Mouse (Mus musculus): ENCODE measurements around the gene Maob. TPM values are rescaled to one million over a fixed set of nuclear protein-coding genes. Genes with fewer than 3 reads are reported as not detected.

The Maob gene
- 7.3 and 8.0 TPM in 2 replicates for polyA plus RNA-seq (2016; fragmentation: Nextera tagmentation; extraction: Ambion mirVana)

DNA sequence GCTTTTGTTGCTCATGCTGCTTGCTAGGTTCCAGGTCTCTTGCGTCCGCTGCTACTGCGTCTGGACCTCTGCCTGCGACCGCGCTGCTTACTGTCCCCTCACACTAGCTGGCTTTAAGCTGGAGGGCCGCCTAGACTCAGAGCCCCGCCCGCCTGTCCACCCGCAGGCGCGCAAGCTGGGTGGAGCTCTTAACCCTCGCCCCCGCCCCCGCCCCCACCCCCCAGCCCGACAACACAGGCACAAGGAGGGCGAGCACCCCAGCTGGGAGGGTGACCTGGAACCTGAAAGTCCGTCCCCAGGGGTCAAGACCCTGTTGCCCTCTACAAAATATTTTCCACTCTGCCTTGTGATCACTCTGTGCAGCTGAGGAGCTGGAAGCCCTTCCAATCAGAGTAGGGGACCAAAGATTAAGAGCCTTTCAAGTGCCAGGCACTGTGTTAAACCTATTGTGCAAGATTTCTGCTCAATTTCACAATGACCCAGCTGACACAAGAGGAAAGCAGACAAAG is at the start of gene Maob:
TSS of gene Maob (minus strand) at position 106 of the 509 bp plus-strand sequence.
- H3K27ac ChIP-seq (ENCODE audit: poor library complexity, severe bottlenecking) = no peak within 1 kb of the TSS
- no peaks in the 10 kb centered on the region for H3K4me1 ChIP-seq (replicated peaks)
- no peaks in the 10 kb centered on the region for H3K9me3 ChIP-seq (replicated peaks)
- no peaks in the 10 kb centered on the region for H3K36me3 ChIP-seq
- H3K4me2 ChIP-seq = peak within 1 kb of the TSS; percentile 61
- WGBS = 14% methylated on average over 18 of the region's 18 CpGs
- peak within 1 kb of the TSS; percentile 9; the same call in 1 of the 2 replicates for H3K9ac ChIP-seq
- ATAC-seq (ENCODE audit: insufficient number of reproducible peaks, low FRiP score) = peak; percentile 48; the same call in 1 of the 2 replicates
- no peaks in the 10 kb centered on the region for H3K27me3 ChIP-seq (replicated peaks)
- H3K4me3 ChIP-seq = peak within 1 kb of the TSS; percentile 34

DNA sequence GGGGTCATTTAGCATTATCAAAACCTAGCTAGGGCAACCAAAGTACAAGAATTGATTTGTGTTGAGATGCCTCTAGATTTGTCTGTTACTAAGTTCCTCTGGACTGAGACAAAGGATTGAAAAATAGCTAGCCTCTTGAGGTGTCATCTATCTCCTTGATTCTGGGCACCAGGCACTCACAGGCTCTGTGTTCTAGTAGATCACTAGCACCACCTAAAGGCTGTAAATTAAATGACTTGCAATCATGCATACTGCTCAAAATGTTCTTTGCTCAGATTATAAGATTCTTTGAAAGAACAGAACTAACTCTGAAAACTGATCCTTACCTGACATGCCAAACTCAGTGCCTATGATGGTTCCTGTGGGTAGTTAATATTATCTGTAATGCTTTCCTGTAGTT is 43.1 kb upstream of the Maob start:
- H3K9ac ChIP-seq = no peak overlapping the region

DNA sequence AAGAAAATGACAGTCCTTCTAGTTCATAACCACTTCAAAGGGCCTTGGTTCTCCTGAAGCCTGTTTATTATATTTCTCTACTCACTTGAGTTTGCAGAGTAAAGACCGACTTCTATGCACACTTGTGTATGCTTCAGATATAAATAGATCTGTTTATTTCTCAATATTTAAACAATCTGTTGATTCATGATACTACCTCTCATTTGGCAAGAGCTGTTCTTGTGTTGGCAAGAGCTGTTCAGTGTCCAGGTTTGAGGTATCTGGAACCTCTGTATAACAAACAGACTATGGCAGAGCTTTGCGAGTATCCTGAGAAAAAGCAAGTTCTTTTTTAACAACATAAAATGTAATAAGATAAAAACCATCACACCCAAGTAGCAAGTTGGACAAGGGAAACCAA is 28.9 kb upstream of the Maob start:
- no peak overlapping the region for H3K27ac ChIP-seq (ENCODE audit: poor library complexity, severe bottlenecking)
- 82% methylated on average over 2 of the region's 2 CpGs for WGBS

More for the DNA sequence above, 43.1 kb upstream of the Maob start:
- Histone ChIP-seq H3K27ac (ENCODE audit: poor library complexity, severe bottlenecking) (no peak overlapping the region), H3K4me2 (no peak overlapping the region), H3K4me3 (no peak overlapping the region), H3K9me3 (replicated peaks) (no peaks in the 10 kb centered on the region), H3K4me1 (replicated peaks) (no peaks in the 10 kb centered on the region), H3K36me3 (no peaks in the 10 kb centered on the region), H3K27me3 (replicated peaks) (no peaks in the 10 kb centered on the region)
- no peak for ATAC-seq (ENCODE audit: insufficient number of reproducible peaks, low FRiP score)

DNA sequence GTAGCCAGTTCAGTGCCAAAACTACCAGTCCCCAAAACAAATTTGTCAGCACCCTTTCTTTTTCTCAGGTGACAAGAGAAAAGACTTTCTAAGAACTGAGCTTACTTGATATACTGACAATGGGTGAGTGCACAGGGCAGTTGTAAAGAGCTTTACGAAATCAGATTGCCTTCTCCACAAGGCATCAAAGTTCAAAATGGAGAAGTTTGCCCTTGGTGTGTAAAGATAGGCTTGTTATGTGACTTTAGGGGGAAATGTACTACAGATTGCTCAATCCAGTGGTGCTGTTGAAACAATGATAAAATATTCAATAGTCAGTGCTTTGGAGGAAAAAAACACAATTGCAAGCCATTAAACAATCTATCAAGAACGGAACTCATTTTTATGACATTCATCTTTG is 24.3 kb upstream of the Maob start:
- ATAC-seq (ENCODE audit: insufficient number of reproducible peaks, low FRiP score) = no peak
- H3K36me3 ChIP-seq = no peaks in the 10 kb centered on the region
- no peak overlapping the region for H3K4me3 ChIP-seq
- 69% methylated on average over 2 of the region's 2 CpGs for WGBS
- no peak overlapping the region for H3K27ac ChIP-seq (ENCODE audit: poor library complexity, severe bottlenecking)
- H3K9me3 ChIP-seq (replicated peaks) = no peaks in the 10 kb centered on the region
- no peaks in the 10 kb centered on the region for H3K27me3 ChIP-seq (replicated peaks)
- no peaks in the 10 kb centered on the region for H3K4me1 ChIP-seq (replicated peaks)
- no peak overlapping the region for H3K4me2 ChIP-seq
- H3K9ac ChIP-seq = no peak overlapping the region

More for the DNA sequence above, 28.9 kb upstream of the Maob start:
- ATAC-seq (ENCODE audit: insufficient number of reproducible peaks, low FRiP score) = no peak
- no peaks in the 10 kb centered on the region for H3K4me1 ChIP-seq (replicated peaks)
- no peak overlapping the region for H3K9ac ChIP-seq
- H3K4me2 ChIP-seq = no peak overlapping the region
- H3K36me3 ChIP-seq = no peaks in the 10 kb centered on the region
- no peak overlapping the region for H3K4me3 ChIP-seq
- no peaks in the 10 kb centered on the region for H3K9me3 ChIP-seq (replicated peaks)
- no peaks in the 10 kb centered on the region for H3K27me3 ChIP-seq (replicated peaks)

DNA sequence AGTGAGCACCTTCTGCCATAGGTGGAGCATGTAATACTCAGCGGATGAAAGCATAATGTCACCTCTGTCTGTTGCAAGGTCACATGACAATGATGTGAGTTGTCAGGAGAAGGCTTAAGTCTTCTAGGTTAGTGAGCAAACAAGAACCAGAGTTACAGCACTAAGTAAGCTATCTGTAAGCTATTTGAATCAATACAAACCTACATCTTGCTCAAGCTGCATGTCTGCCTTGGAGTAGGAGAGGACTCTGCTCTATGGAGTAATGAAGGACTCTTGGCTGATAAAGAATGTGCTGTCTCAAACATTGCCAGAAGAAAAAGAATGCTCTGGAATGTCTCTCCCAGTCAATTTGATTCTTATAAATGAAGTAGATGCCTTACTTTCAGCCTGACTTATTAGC is 20.1 kb upstream of the Maob start:
- H3K36me3 ChIP-seq = no peaks in the 10 kb centered on the region
- H3K27me3 ChIP-seq (replicated peaks) = no peaks in the 10 kb centered on the region
- WGBS = 72% methylated on average over 1 of the region's 1 CpGs
- H3K4me3 ChIP-seq = no peak overlapping the region
- no peak overlapping the region for H3K4me2 ChIP-seq
- ATAC-seq (ENCODE audit: insufficient number of reproducible peaks, low FRiP score) = no peak
- no peaks in the 10 kb centered on the region for H3K4me1 ChIP-seq (replicated peaks)
- no peaks in the 10 kb centered on the region for H3K9me3 ChIP-seq (replicated peaks)
- no peak overlapping the region for H3K27ac ChIP-seq (ENCODE audit: poor library complexity, severe bottlenecking)
- no peak overlapping the region for H3K9ac ChIP-seq

DNA sequence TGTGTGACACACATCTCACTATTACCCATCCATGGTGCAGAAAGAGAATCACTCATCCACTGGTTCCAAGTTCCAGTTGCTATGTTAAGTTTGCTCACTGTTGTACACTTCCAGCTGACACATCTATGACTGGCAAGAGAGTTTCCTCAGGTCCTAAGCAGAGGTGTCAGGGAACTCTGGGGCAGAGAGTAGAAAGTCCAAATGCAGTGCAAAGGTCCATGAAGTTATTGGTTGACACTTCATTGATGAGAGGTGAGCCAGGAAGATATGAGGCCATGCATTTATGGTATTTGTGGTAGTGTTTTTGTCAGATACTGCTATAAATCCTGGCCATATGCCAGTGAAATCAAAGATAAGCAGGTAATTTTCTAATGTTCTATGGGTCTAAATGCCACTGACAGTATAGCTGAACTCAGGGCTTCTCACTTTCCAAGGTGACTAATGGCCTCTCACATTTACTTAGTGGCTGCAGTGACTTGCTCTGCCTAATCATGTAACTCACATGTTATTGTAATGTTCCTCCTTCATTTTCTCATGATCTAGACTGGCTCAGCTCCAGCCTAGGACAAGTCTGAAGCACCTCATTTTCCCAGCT is 19.4 kb upstream of the Maob start:
- H3K36me3 ChIP-seq = no peaks in the 10 kb centered on the region
- no peak overlapping the region for H3K4me3 ChIP-seq
- no peak overlapping the region for H3K4me2 ChIP-seq
- no peak for ATAC-seq (ENCODE audit: insufficient number of reproducible peaks, low FRiP score)
- no peaks in the 10 kb centered on the region for H3K27me3 ChIP-seq (replicated peaks)
- no peaks in the 10 kb centered on the region for H3K9me3 ChIP-seq (replicated peaks)
- H3K4me1 ChIP-seq (replicated peaks) = no peaks in the 10 kb centered on the region
- H3K27ac ChIP-seq (ENCODE audit: poor library complexity, severe bottlenecking) = no peak overlapping the region
- no peak overlapping the region for H3K9ac ChIP-seq

DNA sequence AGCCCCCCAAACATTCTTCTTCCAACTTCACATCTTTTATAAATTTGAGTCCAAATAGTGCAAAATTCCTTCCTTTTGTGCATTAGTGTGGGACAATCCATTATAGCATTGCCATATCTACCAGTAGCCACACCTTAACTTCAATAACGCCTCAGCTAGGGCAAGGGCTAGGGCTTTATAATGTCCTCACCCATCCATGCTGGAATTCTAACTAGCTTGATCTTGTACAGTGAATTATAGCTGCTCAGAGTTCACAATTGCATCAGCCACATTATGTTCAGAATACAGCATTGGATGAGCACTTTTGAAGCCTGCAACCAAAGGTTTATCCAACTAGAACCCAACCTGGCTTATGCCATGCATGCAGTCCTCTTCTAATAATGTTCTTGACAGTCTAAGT is 8.9 kb upstream of the Maob start:
- ATAC-seq (ENCODE audit: insufficient number of reproducible peaks, low FRiP score) = no peak
- Histone ChIP-seq H3K27ac (ENCODE audit: poor library complexity, severe bottlenecking) (no peak overlapping the region), H3K27me3 (replicated peaks) (no peaks in the 10 kb centered on the region), H3K9ac (no peak overlapping the region), H3K9me3 (replicated peaks) (no peaks in the 10 kb centered on the region), H3K4me2 (no peak overlapping the region), H3K4me3 (no peak overlapping the region), H3K4me1 (replicated peaks) (no peaks in the 10 kb centered on the region), H3K36me3 (no peaks in the 10 kb centered on the region)
- WGBS = 83% methylated on average over 1 of the region's 1 CpGs

DNA sequence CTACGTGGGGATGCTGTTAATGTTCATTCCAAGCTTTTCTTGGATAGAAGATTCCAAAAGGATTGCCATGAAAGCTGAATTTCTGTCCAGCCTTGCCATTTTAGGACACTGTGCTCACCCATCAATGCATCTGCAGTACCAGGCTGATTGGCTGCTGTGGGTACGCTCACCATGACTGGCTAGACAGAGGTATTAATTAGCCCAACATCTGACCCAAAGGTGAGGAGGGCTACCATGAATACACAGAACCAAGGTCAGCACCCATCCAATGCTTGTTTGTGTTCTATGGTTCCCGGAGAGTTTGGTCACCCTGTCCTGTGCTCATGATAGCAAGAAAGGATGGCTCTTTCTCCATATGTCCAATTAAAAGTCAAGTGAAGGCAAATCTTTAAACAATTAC is 1.2 kb downstream of the Maob start:
- Histone ChIP-seq H3K4me1 (replicated peaks) (no peaks in the 10 kb centered on the region), H3K36me3 (no peaks in the 10 kb centered on the region), H3K27me3 (replicated peaks) (no peaks in the 10 kb centered on the region), H3K27ac (ENCODE audit: poor library complexity, severe bottlenecking) (no peak overlapping the region), H3K4me2 (no peak overlapping the region), H3K9me3 (replicated peaks) (no peaks in the 10 kb centered on the region), H3K9ac (no peak overlapping the region), H3K4me3 (no peak overlapping the region)
- WGBS = 82% methylated on average over 3 of the region's 3 CpGs
- ATAC-seq (ENCODE audit: insufficient number of reproducible peaks, low FRiP score) = no peak

DNA sequence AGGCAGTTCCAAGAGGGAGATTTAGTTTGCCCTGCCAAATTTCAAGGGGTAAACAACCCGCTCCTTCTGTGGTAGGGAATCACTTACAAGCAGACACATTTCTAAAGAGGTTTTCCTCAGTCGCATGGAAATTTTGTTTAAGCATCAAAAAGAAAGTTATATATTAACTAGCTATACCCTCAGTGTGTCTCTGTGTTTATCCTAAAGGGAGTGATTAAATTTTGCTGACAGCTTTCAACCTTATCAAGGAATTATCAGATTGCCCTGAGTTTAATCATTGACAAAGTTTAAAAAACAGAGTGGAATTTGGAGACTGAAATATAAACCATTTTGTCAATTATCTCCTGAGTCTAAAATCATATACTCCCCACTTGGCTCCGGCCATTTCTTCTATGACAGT is 5.1 kb downstream of the Maob start:
- ATAC-seq (ENCODE audit: insufficient number of reproducible peaks, low FRiP score) = no peak
- WGBS = 72% methylated on average over 3 of the region's 3 CpGs

DNA sequence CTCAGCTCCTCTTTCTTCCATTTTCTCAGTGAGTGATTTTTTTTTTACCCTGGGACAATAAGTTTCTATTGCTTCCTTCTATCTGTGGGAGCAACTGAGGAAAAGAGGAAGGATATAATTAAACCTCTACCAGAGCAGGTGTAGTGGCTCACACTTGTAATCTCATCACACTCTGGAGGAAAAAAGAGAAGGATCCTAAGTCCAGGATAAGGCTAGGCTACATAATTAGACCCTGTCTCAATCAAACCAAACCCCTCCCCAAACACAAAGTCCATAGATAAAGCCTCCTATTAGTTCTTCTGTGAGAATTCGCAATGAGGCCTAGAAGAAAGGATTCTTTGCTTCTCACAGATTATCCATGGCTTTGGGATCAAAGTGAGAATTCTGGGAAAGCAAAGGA is 49.7 kb downstream of the Maob start:
- H3K27ac ChIP-seq (ENCODE audit: poor library complexity, severe bottlenecking) = no peak overlapping the region
- H3K9me3 ChIP-seq (replicated peaks) = no peaks in the 10 kb centered on the region
- H3K4me1 ChIP-seq (replicated peaks) = no peaks in the 10 kb centered on the region
- H3K4me2 ChIP-seq = no peak overlapping the region
- WGBS = 71% methylated on average over 1 of the region's 1 CpGs
- H3K36me3 ChIP-seq = no peaks in the 10 kb centered on the region
- H3K27me3 ChIP-seq (replicated peaks) = no peaks in the 10 kb centered on the region
- no peak for ATAC-seq (ENCODE audit: insufficient number of reproducible peaks, low FRiP score)
- H3K9ac ChIP-seq = no peak overlapping the region
- no peak overlapping the region for H3K4me3 ChIP-seq

More for the DNA sequence above, 5.1 kb downstream of the Maob start:
- H3K9ac ChIP-seq = no peak overlapping the region
- no peaks in the 10 kb centered on the region for H3K9me3 ChIP-seq (replicated peaks)
- H3K4me2 ChIP-seq = no peak overlapping the region
- no peak overlapping the region for H3K4me3 ChIP-seq
- H3K27me3 ChIP-seq (replicated peaks) = no peaks in the 10 kb centered on the region
- no peak overlapping the region for H3K27ac ChIP-seq (ENCODE audit: poor library complexity, severe bottlenecking)
- H3K4me1 ChIP-seq (replicated peaks) = no peaks in the 10 kb centered on the region
- H3K36me3 ChIP-seq = no peaks in the 10 kb centered on the region

DNA sequence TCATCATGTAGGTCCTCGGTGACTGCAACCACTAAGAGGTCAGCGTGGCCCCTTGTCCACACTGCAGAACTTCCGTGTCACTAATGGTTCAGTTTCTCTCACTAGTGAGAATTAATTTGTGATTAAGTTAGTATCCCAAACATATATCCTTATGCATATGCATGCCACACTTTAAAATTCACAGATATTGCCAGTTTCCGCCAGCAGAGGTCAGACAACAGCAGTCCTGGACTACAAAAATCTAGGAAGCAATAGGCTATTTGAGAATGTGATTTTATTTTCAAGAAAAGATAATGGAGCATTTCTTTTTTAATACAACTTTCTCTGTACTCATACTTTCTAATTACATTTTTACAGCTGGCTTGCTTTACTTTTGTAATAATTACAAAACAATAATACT is 51.0 kb downstream of the Maob start:
- Histone ChIP-seq H3K4me2 (no peak overlapping the region), H3K9ac (no peak overlapping the region), H3K4me3 (no peak overlapping the region), H3K9me3 (replicated peaks) (no peaks in the 10 kb centered on the region), H3K27ac (ENCODE audit: poor library complexity, severe bottlenecking) (no peak overlapping the region), H3K36me3 (no peaks in the 10 kb centered on the region), H3K27me3 (replicated peaks) (no peaks in the 10 kb centered on the region), H3K4me1 (replicated peaks) (no peaks in the 10 kb centered on the region)
- no peak for ATAC-seq (ENCODE audit: insufficient number of reproducible peaks, low FRiP score)
- 69% methylated on average over 4 of the region's 4 CpGs for WGBS

DNA sequence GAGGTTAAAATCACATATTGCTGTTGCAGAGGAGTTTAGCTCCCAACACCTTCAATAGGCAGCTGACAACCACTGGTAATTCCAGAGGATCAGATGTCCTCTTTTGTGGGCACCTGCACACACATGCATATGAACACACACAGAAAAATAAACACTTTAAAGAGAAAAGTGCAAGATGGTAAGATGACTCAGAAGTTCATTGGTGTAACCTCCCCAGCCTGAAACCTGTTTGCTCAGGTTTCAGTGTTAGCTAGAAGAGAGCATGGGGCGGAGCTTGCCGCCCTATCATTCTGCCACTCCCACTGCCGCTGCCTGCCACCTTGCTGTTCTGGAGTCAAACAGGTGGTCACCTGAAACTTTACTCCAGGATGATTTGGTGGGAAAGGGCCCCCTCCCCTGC is 55.7 kb downstream of the Maob start:
- H3K4me3 ChIP-seq = no peak overlapping the region
- H3K27ac ChIP-seq (ENCODE audit: poor library complexity, severe bottlenecking) = no peak overlapping the region
- ATAC-seq (ENCODE audit: insufficient number of reproducible peaks, low FRiP score) = no peak
- H3K36me3 ChIP-seq = no peaks in the 10 kb centered on the region
- no peaks in the 10 kb centered on the region for H3K9me3 ChIP-seq (replicated peaks)
- no peak overlapping the region for H3K9ac ChIP-seq
- H3K4me1 ChIP-seq (replicated peaks) = no peaks in the 10 kb centered on the region
- H3K27me3 ChIP-seq (replicated peaks) = no peaks in the 10 kb centered on the region
- H3K4me2 ChIP-seq = no peak overlapping the region
- 48% methylated on average over 3 of the region's 3 CpGs for WGBS
